Mouse (Mus musculus): ENCODE measurements around the gene Pde5a.

DNA sequence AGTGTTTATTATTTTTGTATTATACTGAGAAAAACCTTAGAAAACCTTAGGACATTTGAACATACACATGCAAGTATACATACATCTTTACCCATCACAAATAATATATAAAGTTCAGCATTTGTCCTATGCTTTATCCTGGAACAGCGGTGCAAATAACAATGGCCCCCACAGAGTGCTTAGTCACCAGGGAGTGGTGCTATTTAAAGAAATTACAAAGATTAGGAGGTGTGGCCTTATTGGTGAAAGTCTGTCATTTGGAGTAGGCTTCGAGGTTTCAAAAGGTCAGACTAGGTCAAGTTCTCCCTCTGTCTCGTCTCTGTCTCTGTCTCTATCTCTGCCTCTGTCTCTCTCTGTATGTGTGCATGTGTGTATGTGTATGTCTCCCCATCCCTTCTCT, 32.9 kb upstream of the Pde5a start:
- TF ChIP-seq POLR2A (IDR thresholded peaks at IDR 0.05; ENCODE audit: control insufficient read depth, low read depth, low read length) = no peak
- TF ChIP-seq CTCF (IDR thresholded peaks at IDR 0.05; ENCODE audit: control insufficient read depth, insufficient read depth, insufficient replicate concordance, low read depth, low read length) = no peak
